Mouse (Mus musculus) left cerebral cortex, adult 18-20 months (tissue): ENCODE data around the gene Ermard. TPM values are rescaled to one million over a fixed set of nuclear protein-coding genes. Genes with fewer than 3 reads are reported as not detected.
"Not testable (repeated sequence)": the region's sequence is repeated elsewhere in the genome, so short reads cannot be mapped to it uniquely, and the experiment has no call there.

Source experiments
- DNase-seq, 2 experiments: peaks; one replicate each; pipeline ENCODE4 v3.0.0; 2021 to 2022; ENCODE audit warnings: low spot score in 2 of 2, mixed read lengths in 1 of 2
- long read RNA-seq, 2 experiments: library from polyadenylated mRNA; stranded (forward); transcript quantifications; one replicate each; pipeline ENCODE4 v2.0.0; 2021
- total RNA-seq, 2 experiments: library from RNA; stranded (reverse); gene quantifications; 2 replicates each; pipeline ENCODE4 v1.2.3; 2021

The Ermard gene
- 10 to 100 TPM; 46.5 to 53.4 TPM for total RNA-seq
- long read RNA-seq, experiment 1, partial matches to known transcripts: 3 of 29 reads
- long read RNA-seq, experiment 1, other reads (novel, unspliced or antisense): 26 of 29 reads
- long read RNA-seq, experiment 2, partial matches to known transcripts: 3 of 15 reads
- long read RNA-seq, experiment 2, other reads (novel, unspliced or antisense): 12 of 15 reads

GRCm38 (mm10) chr17:15041175-15041729 lies at the start of gene Ermard, which contains the start of the genes Tcte3 and Gm3448:
Ermard (plus strand) TSS chr17:15041208.
Tcte3 (minus strand) TSS chr17:15041488.
Gm3448 (minus strand) TSS chr17:15041537.
- peak in 1 of 2 experiments; percentile 37 for DNase-seq

DNA sequence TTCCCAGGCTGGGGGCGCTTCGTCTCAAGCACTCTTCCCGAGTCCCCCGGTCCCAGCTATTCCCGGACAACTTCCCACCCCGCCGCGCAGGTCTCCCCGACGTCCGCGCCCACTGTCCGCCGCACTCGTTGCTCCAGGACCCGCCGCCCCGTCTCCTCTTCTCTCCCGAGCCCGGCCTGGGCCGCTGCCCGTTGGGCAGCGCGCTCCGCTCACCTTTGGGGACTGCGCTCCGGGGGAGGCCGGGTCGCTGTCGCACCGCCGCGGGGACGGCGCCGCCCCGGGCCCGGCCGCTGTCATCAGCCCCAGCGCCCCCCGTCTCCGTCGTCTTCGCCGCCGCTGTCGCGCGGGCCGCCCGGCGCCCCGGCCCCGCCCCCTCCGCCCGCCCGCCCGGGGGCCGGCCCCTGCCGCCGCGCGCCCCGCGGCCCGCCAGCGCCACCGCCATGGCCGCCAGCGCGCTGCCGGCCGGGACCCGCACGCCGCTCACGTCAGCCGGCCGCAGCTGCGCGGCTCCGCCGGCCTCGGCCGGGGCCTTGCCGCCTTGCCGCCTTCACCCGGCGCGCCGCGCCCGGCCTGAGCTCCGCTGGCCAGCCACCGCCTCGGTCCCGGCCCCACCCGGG lies 48.4 kb upstream of the Ermard start:
- not testable (repeated sequence) for DNase-seq

GRCm38 (mm10) chr17:14993139-14993832 lies 47.7 kb upstream of the Ermard start:
- DNase-seq: not testable (repeated sequence)

DNA sequence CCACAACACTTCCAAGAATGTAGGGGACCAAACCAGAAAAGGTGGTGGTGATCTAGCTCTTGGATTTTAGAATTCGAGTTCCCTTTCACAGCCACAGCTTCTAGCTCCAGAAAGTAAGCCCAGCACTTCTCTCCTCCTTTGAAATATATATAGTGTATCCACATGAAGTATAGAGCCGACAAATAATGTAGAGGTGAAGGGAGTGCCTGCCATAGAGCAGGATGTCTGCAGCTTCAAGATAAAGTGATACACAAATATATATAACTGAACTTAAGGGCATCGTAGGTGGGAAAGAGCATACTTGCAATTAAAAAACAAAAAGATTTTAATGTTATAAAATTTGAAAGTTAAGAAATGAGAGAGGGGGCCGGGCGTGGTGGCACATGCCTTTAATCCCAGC lies 46.9 kb upstream of the Ermard start:
- DNase-seq: not testable (repeated sequence)

DNA sequence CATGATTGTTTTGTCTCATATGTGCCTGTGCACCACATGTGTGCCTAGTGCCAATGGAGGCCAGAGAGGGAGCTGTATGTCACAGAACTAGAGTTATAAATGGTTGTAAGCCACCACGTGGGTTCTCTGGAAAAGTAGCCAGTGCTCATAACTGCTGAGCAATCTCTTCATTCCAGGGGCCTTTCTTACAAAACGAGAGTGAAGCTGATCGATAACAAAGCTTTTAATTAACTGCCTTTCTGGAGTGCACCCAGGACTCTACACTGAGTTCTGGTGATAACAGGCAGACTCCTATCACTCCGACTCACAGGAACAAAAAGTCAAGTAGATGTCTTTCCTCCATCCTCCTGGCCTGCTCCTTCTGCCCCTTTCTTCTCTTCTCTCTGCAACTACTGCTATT lies 41.0 kb upstream of the Ermard start:
- DNase-seq: not testable (repeated sequence)

GRCm38 (mm10) chr17:15009088-15009487 lies 31.9 kb upstream of the Ermard start:
- not testable (repeated sequence) for DNase-seq

DNA sequence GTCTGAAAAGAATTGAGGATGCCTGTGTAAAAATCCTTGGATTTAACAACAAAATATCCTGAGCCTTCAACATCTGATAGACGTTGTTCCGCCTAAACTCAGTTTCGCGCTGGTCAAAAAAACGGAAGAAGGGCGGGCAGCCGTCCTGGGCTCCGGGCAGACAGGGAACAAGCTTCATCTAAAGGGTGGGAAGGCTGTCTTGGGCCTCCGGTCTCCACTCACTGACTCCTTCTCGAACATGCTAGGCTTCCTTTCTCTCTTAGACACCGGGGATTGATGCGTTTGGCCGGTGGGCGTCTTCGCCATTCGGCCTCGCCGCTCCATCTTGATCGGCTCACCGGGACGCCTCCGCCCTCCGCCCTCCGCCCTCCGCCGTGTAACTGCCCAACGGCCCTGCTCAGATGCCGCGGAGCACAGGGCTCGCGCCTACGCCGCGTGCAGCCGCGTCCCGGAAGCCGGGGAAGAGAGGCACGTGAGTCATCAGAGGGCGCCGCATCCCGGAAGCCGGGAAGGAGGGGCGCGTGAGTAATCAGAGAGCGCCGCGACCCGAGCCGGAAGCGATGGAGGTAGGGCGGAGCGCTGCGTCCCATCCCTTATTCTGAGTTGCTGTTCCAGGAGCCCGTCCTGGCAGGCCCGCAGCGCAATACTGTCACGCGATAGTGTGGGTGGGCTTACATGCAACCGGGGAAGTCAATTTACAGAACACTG lies 31.1 kb upstream of the Ermard start, which contains the start of gene Gm3435:
Gm3435 (plus strand) TSS at position 471 of the 708 bp plus-strand sequence.
- not testable (repeated sequence) for DNase-seq

DNA sequence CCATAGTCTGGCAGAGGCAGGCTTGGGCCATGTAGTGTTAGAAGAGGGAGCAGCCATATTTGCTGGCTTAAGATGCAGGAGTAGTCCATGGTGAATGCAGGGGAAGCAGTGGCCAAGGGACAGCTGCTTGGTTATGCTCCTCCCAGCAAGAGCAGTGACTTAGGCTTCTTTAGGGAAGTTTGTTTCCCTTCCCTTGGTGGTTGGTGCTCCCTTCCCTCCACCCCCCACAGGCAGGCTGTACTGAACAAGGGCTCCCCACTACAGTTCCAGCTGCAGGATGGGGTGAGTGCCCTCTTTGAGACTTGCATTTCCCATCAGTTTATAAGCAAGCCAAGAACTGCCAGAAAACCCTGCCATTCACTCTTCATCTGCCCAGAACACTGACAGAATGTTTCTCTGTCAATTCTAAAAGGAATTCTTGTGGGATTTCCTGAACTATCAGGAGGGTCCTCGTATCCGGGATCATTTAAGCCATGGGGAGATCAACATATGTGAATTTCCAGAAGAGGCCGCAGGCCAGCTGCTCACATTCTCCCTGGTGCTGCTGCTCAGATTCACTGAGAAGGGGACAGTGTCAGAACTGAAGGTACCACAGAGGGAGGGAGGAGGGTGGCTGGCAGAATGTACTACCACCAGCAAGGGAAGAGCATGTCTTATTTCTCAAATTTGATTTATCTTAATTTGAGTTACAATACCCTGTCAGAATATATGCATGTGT lies 19.3 kb upstream of the Ermard start:
- DNase-seq: peak; percentile 1 to 6

DNA sequence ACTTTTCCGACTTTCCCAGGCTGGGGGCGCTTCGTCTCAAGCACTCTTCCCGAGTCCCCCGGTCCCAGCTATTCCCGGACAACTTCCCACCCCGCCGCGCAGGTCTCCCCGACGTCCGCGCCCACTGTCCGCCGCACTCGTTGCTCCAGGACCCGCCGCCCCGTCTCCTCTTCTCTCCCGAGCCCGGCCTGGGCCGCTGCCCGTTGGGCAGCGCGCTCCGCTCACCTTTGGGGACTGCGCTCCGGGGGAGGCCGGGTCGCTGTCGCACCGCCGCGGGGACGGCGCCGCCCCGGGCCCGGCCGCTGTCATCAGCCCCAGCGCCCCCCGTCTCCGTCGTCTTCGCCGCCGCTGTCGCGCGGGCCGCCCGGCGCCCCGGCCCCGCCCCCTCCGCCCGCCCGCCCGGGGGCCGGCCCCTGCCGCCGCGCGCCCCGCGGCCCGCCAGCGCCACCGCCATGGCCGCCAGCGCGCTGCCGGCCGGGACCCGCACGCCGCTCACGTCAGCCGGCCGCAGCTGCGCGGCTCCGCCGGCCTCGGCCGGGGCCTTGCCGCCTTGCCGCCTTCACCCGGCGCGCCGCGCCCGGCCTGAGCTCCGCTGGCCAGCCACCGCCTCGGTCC lies 17.0 kb upstream of the Ermard start:
- DNase-seq: not testable (repeated sequence)

GRCm38 (mm10) chr17:15024502-15025193 lies 16.4 kb upstream of the Ermard start:
- DNase-seq: not testable (repeated sequence)

DNA sequence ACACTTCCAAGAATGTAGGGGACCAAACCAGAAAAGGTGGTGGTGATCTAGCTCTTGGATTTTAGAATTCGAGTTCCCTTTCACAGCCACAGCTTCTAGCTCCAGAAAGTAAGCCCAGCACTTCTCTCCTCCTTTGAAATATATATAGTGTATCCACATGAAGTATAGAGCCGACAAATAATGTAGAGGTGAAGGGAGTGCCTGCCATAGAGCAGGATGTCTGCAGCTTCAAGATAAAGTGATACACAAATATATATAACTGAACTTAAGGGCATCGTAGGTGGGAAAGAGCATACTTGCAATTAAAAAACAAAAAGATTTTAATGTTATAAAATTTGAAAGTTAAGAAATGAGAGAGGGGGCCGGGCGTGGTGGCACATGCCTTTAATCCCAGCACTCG lies 15.5 kb upstream of the Ermard start:
- not testable (repeated sequence) for DNase-seq

DNA sequence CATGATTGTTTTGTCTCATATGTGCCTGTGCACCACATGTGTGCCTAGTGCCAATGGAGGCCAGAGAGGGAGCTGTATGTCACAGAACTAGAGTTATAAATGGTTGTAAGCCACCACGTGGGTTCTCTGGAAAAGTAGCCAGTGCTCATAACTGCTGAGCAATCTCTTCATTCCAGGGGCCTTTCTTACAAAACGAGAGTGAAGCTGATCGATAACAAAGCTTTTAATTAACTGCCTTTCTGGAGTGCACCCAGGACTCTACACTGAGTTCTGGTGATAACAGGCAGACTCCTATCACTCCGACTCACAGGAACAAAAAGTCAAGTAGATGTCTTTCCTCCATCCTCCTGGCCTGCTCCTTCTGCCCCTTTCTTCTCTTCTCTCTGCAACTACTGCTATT lies 9.6 kb upstream of the Ermard start:
- DNase-seq: not testable (repeated sequence)

- DNase-seq: not testable (repeated sequence)
These were observed 553 bp upstream of the Ermard start for GRCm38 (mm10) chr17:15040455-15040854.

DNA sequence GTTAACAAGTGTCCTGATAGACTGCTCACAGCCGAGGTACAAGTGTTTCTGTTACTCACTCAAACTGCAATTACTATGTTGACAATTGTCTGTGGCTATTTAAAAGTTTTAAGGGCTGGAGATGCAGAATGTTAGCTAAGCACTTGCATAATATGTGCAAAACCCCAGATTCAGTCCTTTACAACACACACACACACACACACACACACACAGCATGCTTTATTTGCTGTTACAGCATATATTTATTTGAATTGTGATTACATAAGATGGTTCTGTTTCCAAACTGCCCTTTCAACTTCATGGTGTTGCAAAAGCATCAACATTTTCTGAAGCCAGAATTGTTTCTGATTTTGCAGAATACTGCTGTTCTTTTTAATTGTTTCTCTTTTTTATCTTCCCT lies 9.3 kb downstream of the Ermard start:
- DNase-seq: not testable (repeated sequence)

DNA sequence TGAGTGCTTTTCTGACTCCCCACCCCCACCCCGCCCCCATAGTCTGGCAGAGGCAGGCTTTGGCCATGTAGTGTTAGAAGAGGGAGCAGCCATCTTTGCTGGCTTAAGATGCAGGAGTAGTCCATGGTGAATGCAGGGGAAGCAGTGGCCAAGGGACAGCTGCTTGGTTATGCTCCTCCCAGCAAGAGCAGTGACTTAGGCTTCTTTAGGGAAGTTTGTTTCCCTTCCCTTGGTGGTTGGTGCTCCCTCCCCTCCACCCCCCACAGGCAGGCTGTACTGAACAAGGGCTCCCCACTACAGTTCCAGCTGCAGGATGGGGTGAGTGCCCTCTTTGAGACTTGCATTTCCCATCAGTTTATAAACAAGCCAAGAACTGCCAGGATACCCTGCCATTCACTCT lies 11.8 kb downstream of the Ermard start:
- DNase-seq: not testable (repeated sequence)

GRCm38 (mm10) chr17:15053183-15053828 lies 12.3 kb downstream of the Ermard start:
- DNase-seq: not testable (repeated sequence)

- DNase-seq: not testable (repeated sequence)
These were observed 12.8 kb downstream of the Ermard start for GRCm38 (mm10) chr17:15053829-15054200.

DNA sequence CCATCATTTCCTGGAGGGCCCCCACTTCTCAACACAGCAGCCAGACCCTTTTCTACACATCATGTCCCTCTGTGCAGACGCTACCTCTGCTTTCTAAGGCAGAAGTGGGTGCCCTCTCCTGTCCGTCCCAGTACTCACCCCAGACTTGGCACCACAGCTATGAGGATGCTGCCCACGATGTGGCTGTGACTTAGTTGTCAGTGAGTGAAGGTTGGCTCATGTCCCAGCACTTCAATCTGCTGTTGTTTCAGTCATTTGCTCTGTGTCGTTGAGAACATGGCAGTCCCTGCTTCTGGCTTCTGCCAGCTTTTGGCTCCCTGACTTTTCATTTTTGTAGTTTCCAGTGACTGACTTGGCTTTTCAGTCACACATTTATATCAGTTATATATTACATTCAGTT lies 14.9 kb downstream of the Ermard start:
- DNase-seq: peak; percentile 29 to 38

GRCm38 (mm10) chr17:15058161-15058591 lies 17.2 kb downstream of the Ermard start:
- DNase-seq: no peak
